Mouse (Mus musculus) liver, embryonic 14.5 days (tissue): ENCODE data around the gene Polg2.

Experiments
- CTCF ChIP-seq: IDR thresholded peaks from 2 replicates; pipeline ENCODE4 v1.5.1; 2016; ENCODE audit warnings: antibody characterized with exemption, low read depth, control low read depth
- EP300 ChIP-seq: IDR thresholded peaks from 2 replicates; pipeline ENCODE4 v1.6.1; 2016; ENCODE audit warnings: antibody characterized with exemption, low read depth

DNA sequence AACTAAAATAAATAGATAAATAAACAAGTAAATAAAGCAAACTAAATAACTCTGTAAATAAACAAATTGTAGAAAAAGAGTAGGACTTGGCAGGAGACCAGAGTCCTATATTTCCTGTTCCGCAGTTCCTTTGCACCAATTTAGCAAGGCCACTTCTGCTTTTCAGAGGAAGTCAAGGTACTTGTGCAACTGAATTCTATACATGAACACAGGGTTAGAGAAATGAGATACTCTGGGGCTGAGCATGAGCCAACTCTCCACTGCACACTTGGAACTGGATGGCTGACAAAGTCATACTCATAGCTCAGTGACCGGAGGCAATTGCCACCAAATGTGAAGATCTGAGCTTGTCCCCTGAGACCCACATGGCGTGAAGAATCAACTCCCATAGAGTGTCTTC is 20.3 kb downstream of the Polg2 start:
- no peak for TF ChIP-seq EP300
- no peak for TF ChIP-seq CTCF
